Mouse (Mus musculus): Measurements from ENCODE around the gene Atp23. TPM values are rescaled to one million over a fixed set of nuclear protein-coding genes. Genes with fewer than 3 reads are reported as not detected.
"Not testable (repeated sequence)": the region's sequence is repeated elsewhere in the genome, so short reads cannot be mapped to it uniquely, and the experiment has no call there.

Atp23 gene
- polyA plus RNA-seq, 1 experiment from 2014 or later, result 5.5 TPM

GRCm38 (mm10) chr10:126845309-126845911 lies 55.7 kb downstream of the Atp23 start:
- Histone ChIP-seq H3K4me2 (ENCODE audit: low read depth, low read length) (peak overlapping the region; percentile 34), H3K4me3 (ENCODE audit: low read depth, low read length) (no peak overlapping the region), H3K27ac (ENCODE audit: low read length) (no peak overlapping the region), H3K9ac (ENCODE audit: low read depth, low read length) (no peak overlapping the region), H3K27me3 (ENCODE audit: control insufficient read depth, insufficient read depth, low read depth, low read length) (no peaks in the 10 kb centered on the region), H3K4me1 (ENCODE audit: control insufficient read depth, low read depth, low read length) (no peaks in the 10 kb centered on the region), H3K36me3 (ENCODE audit: control insufficient read depth, insufficient read depth) (no peaks in the 10 kb centered on the region), H3K9me3 (replicated peaks; ENCODE audit: control insufficient read depth, low read length) (no peaks in the 10 kb centered on the region)
- WGBS (ENCODE audit: insufficient replicate concordance), result 52% methylated on average over 10 of the region's 10 CpGs
- no peak for ATAC-seq (ENCODE audit: low read depth)

DNA sequence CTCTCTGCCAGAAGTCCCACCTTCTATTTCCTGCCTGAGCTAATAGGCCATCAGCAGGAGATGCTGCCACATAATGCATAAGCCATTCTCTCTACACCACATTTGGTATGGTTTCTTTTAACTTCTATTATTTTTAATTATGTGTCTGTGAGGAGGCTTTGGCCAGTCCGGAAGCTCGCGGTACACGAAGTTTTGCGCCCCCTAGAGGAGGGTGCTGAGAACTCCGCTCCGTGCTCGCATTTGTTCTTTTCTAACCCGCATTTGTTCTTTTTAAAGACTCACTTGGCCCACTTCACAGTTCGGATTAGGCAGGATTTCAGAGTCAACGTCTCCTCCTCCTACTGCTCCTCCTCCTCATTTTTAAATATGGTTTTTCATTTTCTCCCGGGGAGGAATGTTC lies 56.5 kb downstream of the Atp23 start:
- Histone ChIP-seq H3K4me3 (ENCODE audit: low read depth, low read length) (no peak overlapping the region), H3K4me2 (ENCODE audit: low read depth, low read length) (peak overlapping the region; percentile 34; the same call in 1 of the 2 replicates), H3K9ac (ENCODE audit: low read depth, low read length) (no peak overlapping the region), H3K9me3 (replicated peaks; ENCODE audit: control insufficient read depth, low read length) (no peaks in the 10 kb centered on the region), H3K27me3 (ENCODE audit: control insufficient read depth, insufficient read depth, low read depth, low read length) (no peaks in the 10 kb centered on the region), H3K36me3 (ENCODE audit: control insufficient read depth, insufficient read depth) (no peaks in the 10 kb centered on the region), H3K27ac (ENCODE audit: low read length) (no peak overlapping the region), H3K4me1 (ENCODE audit: control insufficient read depth, low read depth, low read length) (no peaks in the 10 kb centered on the region)
- WGBS (ENCODE audit: insufficient replicate concordance), result 34% methylated on average over 12 of the region's 12 CpGs
- ATAC-seq (ENCODE audit: low read depth), result no peak

GRCm38 (mm10) chr10:126840266-126840665 lies 60.9 kb downstream of the Atp23 start:
- no peak overlapping the region for H3K4me3 ChIP-seq (ENCODE audit: low read depth, low read length)
- no peak overlapping the region for H3K9ac ChIP-seq (ENCODE audit: low read depth, low read length)
- ATAC-seq (ENCODE audit: low read depth), result no peak
- H3K36me3 ChIP-seq (ENCODE audit: control insufficient read depth, insufficient read depth), result no peaks in the 10 kb centered on the region
- no peak overlapping the region for H3K27ac ChIP-seq (ENCODE audit: low read length)
- no peaks in the 10 kb centered on the region for H3K9me3 ChIP-seq (replicated peaks; ENCODE audit: control insufficient read depth, low read length)
- no peak overlapping the region for H3K4me2 ChIP-seq (ENCODE audit: low read depth, low read length)
- no peaks in the 10 kb centered on the region for H3K27me3 ChIP-seq (ENCODE audit: control insufficient read depth, insufficient read depth, low read depth, low read length)
- H3K4me1 ChIP-seq (ENCODE audit: control insufficient read depth, low read depth, low read length), result no peaks in the 10 kb centered on the region

- ATAC-seq (ENCODE audit: low read depth), result no peak
- H3K36me3 ChIP-seq (ENCODE audit: control insufficient read depth, insufficient read depth), result no peaks in the 10 kb centered on the region
- 39% methylated on average over 5 of the region's 5 CpGs for WGBS (ENCODE audit: insufficient replicate concordance)
- no peak overlapping the region for H3K4me3 ChIP-seq (ENCODE audit: low read depth, low read length)
- H3K4me2 ChIP-seq (ENCODE audit: low read depth, low read length), result no peak overlapping the region
- no peak overlapping the region for H3K9ac ChIP-seq (ENCODE audit: low read depth, low read length)
- no peaks in the 10 kb centered on the region for H3K27me3 ChIP-seq (ENCODE audit: control insufficient read depth, insufficient read depth, low read depth, low read length)
- H3K9me3 ChIP-seq (replicated peaks; ENCODE audit: control insufficient read depth, low read length), result no peaks in the 10 kb centered on the region
- H3K27ac ChIP-seq (ENCODE audit: low read length), result no peak overlapping the region
- no peaks in the 10 kb centered on the region for H3K4me1 ChIP-seq (ENCODE audit: control insufficient read depth, low read depth, low read length)
Measured at GRCm38 (mm10) chr10:126833006-126833405, 68.1 kb downstream of the Atp23 start.

- WGBS (ENCODE audit: insufficient replicate concordance), result 76% methylated on average over 5 of the region's 5 CpGs
- Histone ChIP-seq H3K27ac (ENCODE audit: low read length) (no peak overlapping the region), H3K27me3 (ENCODE audit: control insufficient read depth, insufficient read depth, low read depth, low read length) (no peaks in the 10 kb centered on the region), H3K9ac (ENCODE audit: low read depth, low read length) (no peak overlapping the region), H3K4me3 (ENCODE audit: low read depth, low read length) (no peak overlapping the region), H3K36me3 (ENCODE audit: control insufficient read depth, insufficient read depth) (no peaks in the 10 kb centered on the region), H3K4me2 (ENCODE audit: low read depth, low read length) (no peak overlapping the region), H3K4me1 (ENCODE audit: control insufficient read depth, low read depth, low read length) (no peaks in the 10 kb centered on the region), H3K9me3 (replicated peaks; ENCODE audit: control insufficient read depth, low read length) (no peaks in the 10 kb centered on the region; the same call in 1 of the 2 replicates)
- ATAC-seq (ENCODE audit: low read depth), result no peak
Measured at GRCm38 (mm10) chr10:126831329-126831728, 69.8 kb downstream of the Atp23 start.

DNA sequence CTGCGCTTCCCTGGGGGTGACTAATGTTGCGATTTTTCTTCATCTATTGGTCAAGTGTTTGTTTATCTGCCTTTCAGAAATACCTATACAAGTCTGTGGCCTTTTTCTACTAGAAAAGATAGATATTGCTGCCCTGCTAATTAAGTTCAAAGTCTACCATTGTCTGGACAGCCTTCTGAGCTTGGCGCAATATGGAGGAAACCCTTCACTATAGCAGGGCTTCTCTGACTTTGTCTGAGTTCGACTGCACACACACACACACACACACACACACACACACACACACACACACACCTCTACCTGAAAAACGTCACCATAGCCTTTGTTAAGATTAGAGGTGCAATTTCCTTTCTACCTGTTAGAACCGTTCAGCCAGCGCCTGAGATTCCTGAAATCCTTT lies 72.5 kb downstream of the Atp23 start:
- H3K27ac ChIP-seq (ENCODE audit: low read length), result no peak overlapping the region
- H3K36me3 ChIP-seq (ENCODE audit: control insufficient read depth, insufficient read depth), result no peaks in the 10 kb centered on the region
- no peak overlapping the region for H3K9ac ChIP-seq (ENCODE audit: low read depth, low read length)
- no peaks in the 10 kb centered on the region for H3K4me1 ChIP-seq (ENCODE audit: control insufficient read depth, low read depth, low read length)
- no peak overlapping the region for H3K4me2 ChIP-seq (ENCODE audit: low read depth, low read length)
- no peak for ATAC-seq (ENCODE audit: low read depth)
- H3K27me3 ChIP-seq (ENCODE audit: control insufficient read depth, insufficient read depth, low read depth, low read length), result no peaks in the 10 kb centered on the region
- no peaks in the 10 kb centered on the region; the same call in 1 of the 2 replicates for H3K9me3 ChIP-seq (replicated peaks; ENCODE audit: control insufficient read depth, low read length)
- H3K4me3 ChIP-seq (ENCODE audit: low read depth, low read length), result no peak overlapping the region
- WGBS (ENCODE audit: insufficient replicate concordance), result 66% methylated on average over 7 of the region's 7 CpGs

- H3K9me3 ChIP-seq (replicated peaks; ENCODE audit: control insufficient read depth, low read length), result no peaks in the 10 kb centered on the region; the same call in 1 of the 2 replicates
- ATAC-seq (ENCODE audit: low read depth), result no peak
Measured at GRCm38 (mm10) chr10:126827941-126828593, 73.1 kb downstream of the Atp23 start.

GRCm38 (mm10) chr10:126826982-126827381 lies 74.2 kb downstream of the Atp23 start:
- H3K9me3 ChIP-seq (replicated peaks; ENCODE audit: control insufficient read depth, low read length), result no peaks in the 10 kb centered on the region; the same call in 1 of the 2 replicates
- no peak overlapping the region for H3K9ac ChIP-seq (ENCODE audit: low read depth, low read length)
- H3K27me3 ChIP-seq (ENCODE audit: control insufficient read depth, insufficient read depth, low read depth, low read length), result no peaks in the 10 kb centered on the region
- ATAC-seq (ENCODE audit: low read depth), result no peak
- no peak overlapping the region for H3K4me2 ChIP-seq (ENCODE audit: low read depth, low read length)
- no peaks in the 10 kb centered on the region for H3K36me3 ChIP-seq (ENCODE audit: control insufficient read depth, insufficient read depth)
- no peak overlapping the region for H3K27ac ChIP-seq (ENCODE audit: low read length)
- no peak overlapping the region for H3K4me3 ChIP-seq (ENCODE audit: low read depth, low read length)
- 45% methylated on average over 6 of the region's 6 CpGs for WGBS (ENCODE audit: insufficient replicate concordance)
- no peaks in the 10 kb centered on the region for H3K4me1 ChIP-seq (ENCODE audit: control insufficient read depth, low read depth, low read length)

More at GRCm38 (mm10) chr10:126827941-126828593, 73.1 kb downstream of the Atp23 start:
- H3K4me1 ChIP-seq (ENCODE audit: control insufficient read depth, low read depth, low read length), result no peaks in the 10 kb centered on the region
- H3K4me2 ChIP-seq (ENCODE audit: low read depth, low read length), result no peak overlapping the region
- WGBS (ENCODE audit: insufficient replicate concordance), result 51% methylated on average over 8 of the region's 8 CpGs
- no peak overlapping the region for H3K9ac ChIP-seq (ENCODE audit: low read depth, low read length)
- no peak overlapping the region for H3K27ac ChIP-seq (ENCODE audit: low read length)
- no peaks in the 10 kb centered on the region for H3K27me3 ChIP-seq (ENCODE audit: control insufficient read depth, insufficient read depth, low read depth, low read length)
- H3K36me3 ChIP-seq (ENCODE audit: control insufficient read depth, insufficient read depth), result no peaks in the 10 kb centered on the region
- H3K4me3 ChIP-seq (ENCODE audit: low read depth, low read length), result no peak overlapping the region

GRCm38 (mm10) chr10:126826216-126826615 lies 74.9 kb downstream of the Atp23 start:
- not testable (repeated sequence) for H3K36me3 ChIP-seq (ENCODE audit: control insufficient read depth, insufficient read depth); H3K27ac ChIP-seq (ENCODE audit: low read length); H3K4me3 ChIP-seq (ENCODE audit: low read depth, low read length); H3K27me3 ChIP-seq (ENCODE audit: control insufficient read depth, insufficient read depth, low read depth, low read length); ATAC-seq (ENCODE audit: low read depth); H3K9me3 ChIP-seq (replicated peaks; ENCODE audit: control insufficient read depth, low read length); H3K9ac ChIP-seq (ENCODE audit: low read depth, low read length); H3K4me2 ChIP-seq (ENCODE audit: low read depth, low read length); H3K4me1 ChIP-seq (ENCODE audit: control insufficient read depth, low read depth, low read length)
- WGBS (ENCODE audit: insufficient replicate concordance), result 60% methylated on average over 8 of the region's 8 CpGs
